Mouse (Mus musculus): ENCODE measurements at regions not wholly inside any gene's neighbourhood (a gene's known extent, or its start where the extent isn't known, plus 50 kb on each side); places are given as distances from the start of the nearest gene placed in this dataset.
"Not testable (repeated sequence)": the region's sequence is repeated elsewhere in the genome, so short reads cannot be mapped to it uniquely, and the experiment has no call there.

DNA sequence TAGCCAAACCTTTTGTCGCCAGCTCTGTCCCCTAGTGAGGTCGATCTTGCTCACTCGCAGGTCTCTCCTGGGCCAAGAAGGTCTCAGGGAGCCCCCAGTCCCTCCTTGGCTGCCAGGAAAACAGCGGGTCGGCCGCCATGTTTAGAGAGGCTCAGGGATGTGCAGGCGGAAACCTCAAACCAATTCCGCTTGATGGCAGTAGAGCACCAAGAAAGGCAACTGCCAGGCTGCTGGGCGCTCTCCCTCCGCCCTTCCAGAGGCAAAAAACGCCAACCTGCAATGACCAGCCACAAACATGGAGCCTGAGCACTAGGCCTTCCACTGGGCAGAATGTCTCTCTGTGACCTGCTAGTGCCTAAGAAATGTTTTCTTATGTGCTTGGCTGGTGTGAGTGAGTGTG is 141.3 kb downstream of the Pls3 start:
- peak; percentile 25 for TF ChIP-seq CTCF (IDR thresholded peaks at IDR 0.05; ENCODE audit: low read depth, low read length)
- not testable (repeated sequence) for TF ChIP-seq POLR2A (IDR thresholded peaks at IDR 0.05; ENCODE audit: insufficient read depth, low read length)
